14 mouse cellular contexts compared by ENCODE assay signal in genomic region chr14:121246048-121246731, GRCm38 (mm10).
DNase-seq lines count a peak whose midpoint lies in the region; ATAC-seq lines count a peak whose summit lies in the region.
"Had no signal": no experiment of that assay in that cellular context is flagged by ENCODE, and none has a peak within 500 bp of the region (broad histone marks: within the 10 kb centered on the region; RNA-seq: fewer than 3 reads in every experiment).

No protein-coding gene starts in this region.

- WGBS in embryonic facial prominence, embryonic 12.5 days: 69% methylated on average over 14 of the region's 14 CpGs
- 43% methylated on average over 14 of the region's 14 CpGs for WGBS in heart, embryonic 13.5 days

- peaks cover 45% of the 10 kb centered on the region for H3K36me3 ChIP-seq in embryonic facial prominence, embryonic 12.5 days
- H3K36me3 ChIP-seq in heart, embryonic 13.5 days: peaks cover 57% of the 10 kb centered on the region

- ATAC-seq in embryonic facial prominence, embryonic 12.5 days (ENCODE audit: insufficient number of reproducible peaks, insufficient read depth, low FRiP score, low TSS enrichment): no peak
- no peak for ATAC-seq in heart, embryonic 13.5 days (ENCODE audit: extremely low read depth, insufficient number of reproducible peaks, low FRiP score, low TSS enrichment)
- ATAC-seq: midbrain, embryonic 13.5 days had no signal

- no peaks in the 10 kb centered on the region for H3K9me3 ChIP-seq in embryonic facial prominence, embryonic 12.5 days
- no peaks in the 10 kb centered on the region for H3K9me3 ChIP-seq in heart, embryonic 13.5 days
- H3K9me3 ChIP-seq: hindbrain, embryonic 13.5 days; midbrain, embryonic 13.5 days had no signal

- H3K27me3 ChIP-seq in embryonic facial prominence, embryonic 12.5 days: no peaks in the 10 kb centered on the region
- H3K27me3 ChIP-seq in heart, embryonic 13.5 days (replicated peaks): no peaks in the 10 kb centered on the region
- H3K27me3 ChIP-seq: hindbrain, embryonic 13.5 days; midbrain, embryonic 13.5 days had no signal

- no peak overlapping the region for H3K4me3 ChIP-seq in embryonic facial prominence, embryonic 12.5 days
- H3K4me3 ChIP-seq in heart, embryonic 13.5 days: no peak overlapping the region
- H3K4me3 ChIP-seq: hindbrain, embryonic 13.5 days; midbrain, embryonic 13.5 days had no signal

- no peak overlapping the region for H3K9ac ChIP-seq in embryonic facial prominence, embryonic 12.5 days
- H3K9ac ChIP-seq in heart, embryonic 13.5 days: peak overlapping the region; percentile 30; the same call in 1 of the 2 replicates
- H3K9ac ChIP-seq: hindbrain, embryonic 13.5 days; midbrain, embryonic 13.5 days had no signal

- DNase-seq in lung, adult 18-20 months: peak; percentile 31 to 55
- no peak for DNase-seq in lung, postnatal 10 days
- peak; percentile 32 for DNase-seq in lung, postnatal 25 days (ENCODE audit: low spot score)
- no peak for DNase-seq in thymus, postnatal 10 days (ENCODE audit: low spot score in 2 of 2)
- no peak for DNase-seq in spleen, adult 18-20 months
- no peak for DNase-seq in retina, embryonic 14.5 days (ENCODE audit: low spot score)
- DNase-seq: adrenal gland, postnatal 14 days; cerebellum, adult 11 months; kidney, adult 11 months; retina, postnatal 1 day had no signal

- H3K27ac ChIP-seq in embryonic facial prominence, embryonic 12.5 days: peak overlapping the region; percentile 89
- peak overlapping the region; percentile 74 for H3K27ac ChIP-seq in heart, embryonic 13.5 days (replicated peaks)
- H3K27ac ChIP-seq: midbrain, embryonic 13.5 days had no signal

- no peak overlapping the region for H3K4me2 ChIP-seq in embryonic facial prominence, embryonic 12.5 days (replicated peaks)
- 0 out of 2 replicates have a peak overlapping the region, but pooled peaks have one; percentile 4 for H3K4me2 ChIP-seq in heart, embryonic 13.5 days
- H3K4me2 ChIP-seq: hindbrain, embryonic 13.5 days; midbrain, embryonic 13.5 days had no signal

- H3K4me1 ChIP-seq in embryonic facial prominence, embryonic 12.5 days: peaks cover 39% of the 10 kb centered on the region
- H3K4me1 ChIP-seq in heart, embryonic 13.5 days: peaks cover 38% of the 10 kb centered on the region

Comparison
In these comparisons a context has a peak if more than half of its experiments do, and no peak if none do; other contexts are left out.
1. DNase-seq: peak in lung, adult 18-20 months (2 of 2) and lung, postnatal 25 days (single experiment); none in lung, postnatal 10 days (single experiment), thymus, postnatal 10 days (0 of 2), spleen, adult 18-20 months (0 of 2) and retina, embryonic 14.5 days (single experiment).